Mouse (Mus musculus) cerebellum, adult 2 months (tissue): ENCODE results near the gene Olfr143. TPM values are rescaled to one million over a fixed set of nuclear protein-coding genes. Genes with fewer than 3 reads are reported as not detected.

Experiments
- DNase-seq, 2 experiments: peaks; one replicate each; pipeline ENCODE4 v3.0.0; 2021
- H3K27ac ChIP-seq: fragments of 200-500 bp; 2 replicates; pipeline ENCODE4 v1.5.1; 2012; ENCODE audit warnings: low read length, control low read depth, inconsistent platforms; ENCODE audit not compliant: insufficient read depth
- H3K27me3 ChIP-seq: fragments of 200-500 bp; 2 replicates; pipeline ENCODE4 v1.6.1; 2012; ENCODE audit warnings: inconsistent platforms, mild to moderate bottlenecking, low read length, moderate library complexity; ENCODE audit not compliant: control insufficient read depth, insufficient read depth
- H3K4me1 ChIP-seq: fragments of 200-500 bp; 2 replicates; pipeline ENCODE4 v1.6.1; 2011; ENCODE audit warnings: low read length; ENCODE audit not compliant: control insufficient read depth, insufficient read depth
- H3K4me3 ChIP-seq: fragments of 200-500 bp; replicated peaks from 2 replicates; pipeline ENCODE3; 2011; ENCODE audit warnings: mild to moderate bottlenecking, low read depth, low read length, control low read depth; ENCODE audit not compliant: insufficient read depth
- CTCF ChIP-seq: fragments of 200-500 bp; IDR thresholded peaks from 2 replicates; pipeline ENCODE4 v1.5.1; 2011; ENCODE audit warnings: low read depth, mild to moderate bottlenecking, control low read depth, low read length, moderate library complexity, borderline replicate concordance; ENCODE audit not compliant: insufficient read depth
- POLR2A ChIP-seq: fragments of 200-500 bp; IDR thresholded peaks from 2 replicates; pipeline ENCODE4 v1.6.1; 2011; ENCODE audit warnings: low read length, control low read depth, borderline replicate concordance; ENCODE audit not compliant: insufficient read depth
- WGBS: fragments of 180-500 bp; shearing (Covaris S2); methylation state at CpG from one replicate; pipeline ENCODE4 v1.1.7; 2018; 5-methylcytosine and 5-hydroxymethylcytosine counted together
- polyA plus RNA-seq: library from polyadenylated mRNA; depleted of rRNA; stranded (reverse); fragments of >200 nt; gene quantifications from 2 replicates; pipeline ENCODE4 v1.2.3, GENCODE M21; 2012; rRNA removed

Gene Olfr143
- polyA plus RNA-seq = not detected in 2 replicates

DNA sequence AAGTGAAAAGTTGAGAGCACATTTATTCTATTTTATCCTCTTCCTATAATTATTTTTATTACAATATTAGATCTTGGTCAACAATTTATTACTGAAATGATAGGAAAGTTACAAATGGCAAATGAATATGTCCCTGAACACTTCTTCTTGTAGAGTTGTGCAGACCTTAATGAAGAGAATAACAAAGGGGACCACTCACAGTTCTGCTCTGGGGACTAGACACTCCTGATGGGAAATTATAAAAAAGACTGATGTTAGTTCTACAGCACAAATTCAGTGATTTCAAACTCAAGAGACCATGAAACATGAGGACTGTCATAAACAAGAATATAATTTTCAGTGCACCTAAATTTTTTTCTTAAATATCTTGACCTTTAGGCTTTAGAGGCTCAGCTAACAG lies at the start of gene Olfr143:
Gene Olfr143 (plus strand): TSS at position 301 of the 400 bp plus-strand sequence.
- Histone ChIP-seq H3K27ac (no peak within 1 kb of the TSS), H3K4me3 (no peak within 1 kb of the TSS), H3K4me1 (no peaks in the 10 kb centered on the region), H3K27me3 (no peaks in the 10 kb centered on the region)
- TF ChIP-seq POLR2A (no peak), CTCF (no peak)
- DNase-seq = no peak

DNA sequence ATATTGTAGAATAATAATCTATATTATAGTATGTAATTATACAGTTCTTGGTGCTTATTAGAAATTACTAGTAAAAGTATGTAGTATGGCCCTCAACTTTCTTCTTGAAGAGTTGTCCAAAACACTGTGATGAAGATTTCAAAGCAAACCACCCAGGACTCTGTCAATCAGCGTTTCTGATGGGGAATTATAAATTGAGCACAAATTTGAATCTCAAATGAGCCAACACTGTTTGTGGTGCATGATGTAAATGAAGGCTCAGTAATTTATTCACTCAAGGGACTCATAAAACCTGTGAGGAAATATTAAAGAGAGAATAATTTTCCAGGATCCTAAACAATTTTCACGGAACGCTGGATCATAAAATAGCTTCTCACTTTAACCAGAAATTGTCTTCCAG lies 44.5 kb upstream of the Olfr143 start, which contains the start of gene Olfr893:
Gene Olfr893 (plus strand): TSS at position 301 of the 400 bp plus-strand sequence.
- 56% methylated on average over 3 of the region's 3 CpGs for WGBS
- no peak for DNase-seq
- no peak within 1 kb of the TSS for H3K27ac ChIP-seq
- TF ChIP-seq POLR2A (no peak), CTCF (no peak)
- H3K4me1 ChIP-seq = no peaks in the 10 kb centered on the region
- no peaks in the 10 kb centered on the region for H3K27me3 ChIP-seq
- H3K4me3 ChIP-seq = no peak within 1 kb of the TSS

DNA sequence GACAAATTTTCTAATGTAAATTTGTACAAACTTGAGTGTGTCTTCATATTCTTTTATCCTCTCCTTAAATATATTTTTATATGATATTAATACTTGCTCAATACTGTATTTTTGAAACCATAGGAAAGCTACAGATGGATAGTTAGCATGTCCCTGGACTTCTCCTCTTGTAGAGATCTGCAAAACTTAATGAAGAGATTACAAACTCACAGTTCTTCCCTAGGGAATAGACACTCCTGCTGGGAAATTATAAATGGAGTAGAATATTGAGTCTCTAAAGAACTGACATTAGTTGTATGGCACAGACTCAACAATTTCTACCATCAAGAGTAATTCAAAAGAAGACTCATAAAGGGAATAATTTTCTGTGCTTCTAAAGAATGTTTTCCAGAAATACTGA lies 34.8 kb upstream of the Olfr143 start, which contains the start of gene Olfr894:
Gene Olfr894 (plus strand): TSS at position 301 of the 400 bp plus-strand sequence.
- Histone ChIP-seq H3K27ac (no peak within 1 kb of the TSS), H3K4me1 (no peaks in the 10 kb centered on the region), H3K27me3 (no peaks in the 10 kb centered on the region), H3K4me3 (no peak within 1 kb of the TSS)
- no peak for TF ChIP-seq CTCF
- TF ChIP-seq POLR2A = no peak
- DNase-seq = no peak

DNA sequence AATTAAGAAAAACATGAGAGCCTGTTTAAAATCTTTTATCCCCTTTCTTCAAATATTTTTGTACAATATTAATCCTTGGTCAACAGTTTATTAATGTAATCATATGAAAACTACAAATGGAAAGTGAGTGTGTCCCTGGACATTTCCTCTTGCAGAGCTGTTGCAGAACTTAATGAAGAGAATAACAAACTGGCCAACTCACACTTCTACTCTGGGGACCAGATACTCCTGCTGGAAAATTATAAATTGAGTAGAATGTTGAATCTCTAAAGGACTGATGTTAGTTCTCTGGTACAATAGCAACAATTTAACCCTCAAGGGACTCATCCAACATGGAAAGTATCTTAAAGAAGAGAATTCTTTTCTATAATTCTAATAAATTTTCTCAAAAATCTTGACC lies 15.0 kb downstream of the Olfr143 start, which contains the start of gene Olfr895:
Gene Olfr895 (plus strand): TSS at position 301 of the 400 bp plus-strand sequence.
- DNase-seq = no peak
- Histone ChIP-seq H3K27ac (no peak within 1 kb of the TSS), H3K27me3 (no peaks in the 10 kb centered on the region), H3K4me3 (no peak within 1 kb of the TSS), H3K4me1 (no peaks in the 10 kb centered on the region)
- no peak for TF ChIP-seq POLR2A
- no peak for TF ChIP-seq CTCF

- no peak for DNase-seq
- WGBS = 84% methylated on average over 1 of the region's 1 CpGs
- H3K4me3 ChIP-seq = no peak within 1 kb of the TSS
- TF ChIP-seq CTCF (no peak), POLR2A (no peak)
- no peaks in the 10 kb centered on the region for H3K27me3 ChIP-seq
- no peak within 1 kb of the TSS for H3K27ac ChIP-seq
- H3K4me1 ChIP-seq = no peaks in the 10 kb centered on the region
These were observed 38.2 kb downstream of the Olfr143 start, which contains the start of gene Olfr896-ps1 for GRCm38 (mm10) chr9:38290807-38291206. Gene Olfr896-ps1, plus strand, starts transcription at chr9:38291107.

Other genes starting within 250 kb of the Olfr143 start
- not detected in 2 replicates for gene Olfr883, start 227.0 kb upstream of the Olfr143 start, polyA plus RNA-seq
- not detected in 2 replicates for gene Olfr884, start 206.2 kb upstream of the Olfr143 start, polyA plus RNA-seq
- not detected in 2 replicates for gene Olfr885, start 191.5 kb upstream of the Olfr143 start, polyA plus RNA-seq
- not detected in 2 replicates for gene Olfr887, start 168.7 kb upstream of the Olfr143 start, polyA plus RNA-seq
- not detected in 2 replicates for gene Olfr888, start 144.6 kb upstream of the Olfr143 start, polyA plus RNA-seq
- not detected in 2 replicates for gene Olfr889, start 137.6 kb upstream of the Olfr143 start, polyA plus RNA-seq
- gene Olfr890, start 110.3 kb upstream of the Olfr143 start, polyA plus RNA-seq = not detected in 2 replicates
- gene Olfr891, start 72.0 kb upstream of the Olfr143 start, polyA plus RNA-seq = not detected in 2 replicates
- not detected in 2 replicates for gene Olfr893, start 44.4 kb upstream of the Olfr143 start, polyA plus RNA-seq
- not detected in 2 replicates for gene Olfr894, start 34.7 kb upstream of the Olfr143 start, polyA plus RNA-seq
- gene Olfr895, start 15.1 kb downstream of the Olfr143 start, polyA plus RNA-seq = not detected in 2 replicates
- gene Olfr896-ps1, start 38.3 kb downstream of the Olfr143 start, polyA plus RNA-seq = not detected in 2 replicates
- not detected in 2 replicates for gene Olfr25, start 76.3 kb downstream of the Olfr143 start, polyA plus RNA-seq
- not detected in 2 replicates for gene Olfr898, start 95.6 kb downstream of the Olfr143 start, polyA plus RNA-seq
- not detected in 2 replicates for gene Olfr250, start 114.1 kb downstream of the Olfr143 start, polyA plus RNA-seq
- not detected in 2 replicates for gene Olfr251, start 124.3 kb downstream of the Olfr143 start, polyA plus RNA-seq
- not detected in 2 replicates for gene Olfr147, start 148.9 kb downstream of the Olfr143 start, polyA plus RNA-seq
- gene Olfr901, start 176.7 kb downstream of the Olfr143 start, polyA plus RNA-seq = not detected in 2 replicates
- not detected in 2 replicates for gene Olfr902, start 194.9 kb downstream of the Olfr143 start, polyA plus RNA-seq
- gene Olfr904, start 210.4 kb downstream of the Olfr143 start, polyA plus RNA-seq = not detected in 2 replicates
- gene Olfr905, start 218.3 kb downstream of the Olfr143 start, polyA plus RNA-seq = not detected in 2 replicates
- gene Olfr906, start 234.3 kb downstream of the Olfr143 start, polyA plus RNA-seq = not detected in 2 replicates
- gene Olfr907, start 243.0 kb downstream of the Olfr143 start, polyA plus RNA-seq = not detected in 2 replicates